Mouse (Mus musculus): ENCODE results near the gene Tceanc2. TPM values are rescaled to one million over a fixed set of nuclear protein-coding genes. Genes with fewer than 3 reads are reported as not detected.

Tceanc2 gene
- polyA plus RNA-seq, 1 experiment from 2014 or later = 22.8 TPM

DNA sequence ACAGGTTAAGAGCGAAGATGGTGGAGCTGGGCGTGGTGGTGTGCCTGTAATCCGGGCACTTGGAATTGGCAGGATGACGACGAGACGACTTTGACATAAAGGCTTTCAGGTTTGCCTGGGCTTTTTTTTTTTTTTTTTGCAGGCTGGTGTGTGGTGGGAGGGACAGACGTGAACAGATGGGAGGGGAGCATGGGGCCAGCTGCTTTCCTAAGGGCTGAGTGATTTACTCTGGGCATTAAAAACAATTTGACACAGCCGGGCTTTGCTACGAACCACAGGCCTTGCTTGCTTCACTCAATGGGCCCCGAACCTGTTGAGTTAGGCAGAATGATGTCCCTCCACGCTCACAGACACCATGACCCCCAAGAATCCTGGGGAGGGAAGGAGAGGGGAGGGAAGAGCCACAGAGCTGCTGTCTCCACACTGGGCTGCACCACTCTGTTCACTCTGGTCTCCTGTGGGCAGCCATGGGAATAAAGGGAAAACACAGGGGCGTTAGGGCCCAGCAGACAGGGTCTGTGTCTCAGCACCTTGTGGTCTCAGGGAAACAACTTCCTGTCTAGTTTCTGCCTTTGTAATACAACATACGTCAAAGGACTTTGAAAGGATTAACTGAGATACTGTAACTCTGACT is 51.9 kb downstream of the Tceanc2 start:
- Histone ChIP-seq H3K9me3 (ENCODE audit: control insufficient read depth, low read length) (no peaks in the 10 kb centered on the region), H3K27me3 (ENCODE audit: control insufficient read depth, insufficient read depth, low read length) (no peaks in the 10 kb centered on the region), H3K4me3 (ENCODE audit: low read depth, low read length) (no peak overlapping the region), H3K4me1 (ENCODE audit: control insufficient read depth, insufficient read depth, low read length) (peaks cover 39% of the 10 kb centered on the region), H3K4me2 (no peak overlapping the region), H3K27ac (ENCODE audit: low read depth, low read length) (peak overlapping the region; percentile 68), H3K9ac (ENCODE audit: low read length) (no peak overlapping the region; the same call in 1 of the 2 replicates), H3K36me3 (ENCODE audit: control insufficient read depth, insufficient read depth, low read length) (no peaks in the 10 kb centered on the region)
- DNase-seq (ENCODE audit: low spot score, missing footprints) = no peak
- 48% methylated on average over 13 of the region's 13 CpGs for WGBS
- ATAC-seq (ENCODE audit: low FRiP score) = peak; percentile 47; the same call in 1 of the 2 replicates

- Histone ChIP-seq H3K4me1 (ENCODE audit: control insufficient read depth, insufficient read depth, low read length) (peaks cover 39% of the 10 kb centered on the region), H3K27ac (ENCODE audit: low read depth, low read length) (no peak overlapping the region; the same call in 1 of the 2 replicates), H3K4me2 (no peak overlapping the region), H3K36me3 (ENCODE audit: control insufficient read depth, insufficient read depth, low read length) (no peaks in the 10 kb centered on the region), H3K9ac (ENCODE audit: low read length) (no peak overlapping the region; the same call in 1 of the 2 replicates), H3K9me3 (ENCODE audit: control insufficient read depth, low read length) (no peaks in the 10 kb centered on the region), H3K4me3 (ENCODE audit: low read depth, low read length) (no peak overlapping the region), H3K27me3 (ENCODE audit: control insufficient read depth, insufficient read depth, low read length) (no peaks in the 10 kb centered on the region)
- ATAC-seq (ENCODE audit: low FRiP score) (0 out of 2 replicates have a peak, but pooled peaks have one; percentile 1), DNase-seq (ENCODE audit: low spot score, missing footprints) (no peak)
- 34% methylated on average over 10 of the region's 10 CpGs for WGBS
These were observed 52.5 kb downstream of the Tceanc2 start for GRCm38 (mm10) chr4:107126389-107126788.

DNA sequence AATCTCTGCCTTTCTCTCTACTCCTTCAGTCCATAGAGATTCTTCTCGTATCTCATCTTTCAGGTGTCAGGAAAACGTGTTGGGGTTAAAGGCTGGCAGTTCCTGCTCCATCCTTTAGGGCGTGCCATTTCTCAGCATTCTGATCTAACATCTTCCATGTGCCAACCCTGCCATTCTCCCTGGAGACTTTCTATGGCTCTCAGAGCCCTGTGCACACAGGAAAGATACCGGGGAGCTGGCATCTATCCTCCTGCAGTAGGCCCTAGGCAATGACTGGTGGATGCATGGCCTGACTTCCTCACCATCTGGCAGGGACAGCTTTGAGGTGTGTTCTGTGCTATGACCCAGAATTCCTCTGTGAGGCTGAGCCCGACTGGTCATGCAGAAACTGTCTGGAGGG is 53.8 kb downstream of the Tceanc2 start:
- H3K36me3 ChIP-seq (ENCODE audit: control insufficient read depth, insufficient read depth, low read length) = no peaks in the 10 kb centered on the region
- no peak overlapping the region for H3K9ac ChIP-seq (ENCODE audit: low read length)
- DNase-seq (ENCODE audit: low spot score, missing footprints) = no peak
- no peaks in the 10 kb centered on the region for H3K9me3 ChIP-seq (ENCODE audit: control insufficient read depth, low read length)
- H3K4me3 ChIP-seq (ENCODE audit: low read depth, low read length) = no peak overlapping the region
- peaks cover 32% of the 10 kb centered on the region for H3K4me1 ChIP-seq (ENCODE audit: control insufficient read depth, insufficient read depth, low read length)
- 64% methylated on average over 5 of the region's 5 CpGs for WGBS
- H3K27me3 ChIP-seq (ENCODE audit: control insufficient read depth, insufficient read depth, low read length) = no peaks in the 10 kb centered on the region
- no peak overlapping the region for H3K27ac ChIP-seq (ENCODE audit: low read depth, low read length)
- no peak overlapping the region for H3K4me2 ChIP-seq
- no peak for ATAC-seq (ENCODE audit: low FRiP score)

GRCm38 (mm10) chr4:107124376-107124775 is 54.5 kb downstream of the Tceanc2 start:
- ATAC-seq (ENCODE audit: low FRiP score) = no peak
- Histone ChIP-seq H3K27me3 (ENCODE audit: control insufficient read depth, insufficient read depth, low read length) (no peaks in the 10 kb centered on the region), H3K9me3 (ENCODE audit: control insufficient read depth, low read length) (no peaks in the 10 kb centered on the region), H3K27ac (ENCODE audit: low read depth, low read length) (no peak overlapping the region), H3K4me1 (ENCODE audit: control insufficient read depth, insufficient read depth, low read length) (peaks cover 26% of the 10 kb centered on the region), H3K9ac (ENCODE audit: low read length) (no peak overlapping the region), H3K4me3 (ENCODE audit: low read depth, low read length) (no peak overlapping the region), H3K4me2 (no peak overlapping the region), H3K36me3 (ENCODE audit: control insufficient read depth, insufficient read depth, low read length) (no peaks in the 10 kb centered on the region)
- DNase-seq (ENCODE audit: low spot score, missing footprints) = no peak
- 69% methylated on average over 7 of the region's 7 CpGs for WGBS

DNA sequence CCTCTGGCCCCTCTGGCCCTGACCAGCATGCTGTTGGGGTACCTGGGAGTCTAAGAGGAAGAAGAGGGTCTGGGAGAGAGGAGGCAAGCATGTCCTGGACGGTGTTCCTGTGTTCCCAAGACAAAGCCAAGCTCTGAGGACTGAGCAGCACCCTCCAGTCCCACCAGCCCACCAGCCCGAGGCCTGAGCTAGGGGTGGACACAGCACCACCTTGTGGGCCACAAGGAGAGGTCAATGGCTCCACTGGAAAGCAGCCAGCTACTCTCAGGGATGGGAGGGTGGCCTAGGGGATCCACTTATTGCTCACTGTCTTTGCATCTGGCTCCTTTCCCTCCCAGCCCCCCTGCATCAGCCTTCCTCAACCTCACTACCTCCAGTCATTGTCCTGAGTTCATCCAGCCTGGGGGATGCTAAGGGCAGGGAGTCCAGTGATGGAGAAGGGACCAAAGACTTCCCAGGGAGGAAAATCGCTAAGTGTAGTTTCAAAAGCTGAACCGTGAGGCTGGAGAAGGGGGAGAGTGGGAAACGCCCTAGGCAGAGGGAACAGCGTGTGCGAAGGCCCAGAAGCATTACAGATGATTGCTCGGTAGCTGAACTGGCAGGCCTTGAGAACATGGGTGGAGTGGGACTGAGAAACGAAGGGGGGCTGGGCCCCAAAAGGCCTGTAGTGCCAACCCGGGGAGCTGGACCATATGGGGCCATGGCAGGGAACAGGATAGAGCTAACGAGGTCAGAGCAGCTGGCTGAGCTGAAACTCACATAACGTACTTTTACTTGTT is 57.6 kb downstream of the Tceanc2 start:
- Histone ChIP-seq H3K36me3 (ENCODE audit: control insufficient read depth, insufficient read depth, low read length) (no peaks in the 10 kb centered on the region), H3K27me3 (ENCODE audit: control insufficient read depth, insufficient read depth, low read length) (no peaks in the 10 kb centered on the region), H3K4me2 (no peak overlapping the region), H3K9me3 (ENCODE audit: control insufficient read depth, low read length) (no peaks in the 10 kb centered on the region), H3K9ac (ENCODE audit: low read length) (peak overlapping the region; percentile 49), H3K27ac (ENCODE audit: low read depth, low read length) (0 out of 2 replicates have a peak overlapping the region, but pooled peaks have one; percentile 11), H3K4me1 (ENCODE audit: control insufficient read depth, insufficient read depth, low read length) (peaks cover 2% of the 10 kb centered on the region), H3K4me3 (ENCODE audit: low read depth, low read length) (no peak overlapping the region)
- ATAC-seq (ENCODE audit: low FRiP score) (peak; percentile 88), DNase-seq (ENCODE audit: low spot score, missing footprints) (peak; percentile 94)
- WGBS = 56% methylated on average over 12 of the region's 12 CpGs

- H3K27me3 ChIP-seq (ENCODE audit: control insufficient read depth, insufficient read depth, low read length) = no peaks in the 10 kb centered on the region
- DNase-seq (ENCODE audit: low spot score, missing footprints) (no peak), ATAC-seq (ENCODE audit: low FRiP score) (no peak)
- no peaks in the 10 kb centered on the region for H3K9me3 ChIP-seq (ENCODE audit: control insufficient read depth, low read length)
- H3K4me1 ChIP-seq (ENCODE audit: control insufficient read depth, insufficient read depth, low read length) = no peaks in the 10 kb centered on the region; the same call in 1 of the 2 replicates
- no peak overlapping the region for H3K4me2 ChIP-seq
- 90% methylated on average over 6 of the region's 6 CpGs for WGBS
- no peaks in the 10 kb centered on the region for H3K36me3 ChIP-seq (ENCODE audit: control insufficient read depth, insufficient read depth, low read length)
- no peak overlapping the region for H3K27ac ChIP-seq (ENCODE audit: low read depth, low read length)
- H3K4me3 ChIP-seq (ENCODE audit: low read depth, low read length) = no peak overlapping the region
- peak overlapping the region; percentile 49 for H3K9ac ChIP-seq (ENCODE audit: low read length)
These were observed 58.2 kb downstream of the Tceanc2 start for GRCm38 (mm10) chr4:107120676-107121075.

GRCm38 (mm10) chr4:107119056-107119455 is 59.9 kb downstream of the Tceanc2 start:
- Histone ChIP-seq H3K4me2 (no peak overlapping the region), H3K27ac (ENCODE audit: low read depth, low read length) (no peak overlapping the region), H3K4me1 (ENCODE audit: control insufficient read depth, insufficient read depth, low read length) (no peaks in the 10 kb centered on the region; the same call in 1 of the 2 replicates), H3K36me3 (ENCODE audit: control insufficient read depth, insufficient read depth, low read length) (no peaks in the 10 kb centered on the region), H3K4me3 (ENCODE audit: low read depth, low read length) (no peak overlapping the region), H3K9ac (ENCODE audit: low read length) (no peak overlapping the region), H3K27me3 (ENCODE audit: control insufficient read depth, insufficient read depth, low read length) (no peaks in the 10 kb centered on the region), H3K9me3 (ENCODE audit: control insufficient read depth, low read length) (no peaks in the 10 kb centered on the region)
- ATAC-seq (ENCODE audit: low FRiP score) = no peak
- 73% methylated on average over 4 of the region's 4 CpGs for WGBS
- no peak for DNase-seq (ENCODE audit: low spot score, missing footprints)

DNA sequence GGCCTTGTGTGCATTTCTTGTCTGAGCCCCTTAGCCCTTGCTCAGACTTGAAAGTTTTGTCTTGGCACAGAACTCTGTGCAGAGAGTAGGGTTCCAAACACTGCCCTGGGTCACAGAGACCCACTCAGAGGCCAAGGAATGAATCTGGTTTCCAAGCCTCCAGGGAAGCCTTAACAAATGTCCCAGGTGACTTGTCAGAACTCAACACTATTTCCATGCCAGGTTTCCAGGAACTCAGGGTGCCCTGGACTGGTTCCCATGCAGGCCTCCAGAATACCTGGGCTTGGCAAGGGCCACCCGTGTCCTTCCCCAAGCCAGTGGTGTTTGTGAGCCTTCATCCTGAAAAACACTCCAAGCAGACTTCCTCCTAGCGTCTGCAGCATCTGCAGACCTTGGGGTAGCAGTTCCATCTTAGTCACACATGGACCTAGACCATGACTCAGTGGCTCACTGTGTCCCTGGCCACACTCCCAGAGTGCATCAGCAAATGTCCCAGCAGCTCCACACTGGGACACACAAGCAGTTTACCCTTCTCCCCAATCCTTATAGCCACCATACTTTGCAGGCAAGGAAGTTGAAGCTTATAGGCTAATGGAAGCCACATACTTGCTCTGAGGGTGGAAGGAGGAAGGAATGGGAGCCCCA is 61.1 kb downstream of the Tceanc2 start:
- 79% methylated on average over 2 of the region's 2 CpGs for WGBS

DNA sequence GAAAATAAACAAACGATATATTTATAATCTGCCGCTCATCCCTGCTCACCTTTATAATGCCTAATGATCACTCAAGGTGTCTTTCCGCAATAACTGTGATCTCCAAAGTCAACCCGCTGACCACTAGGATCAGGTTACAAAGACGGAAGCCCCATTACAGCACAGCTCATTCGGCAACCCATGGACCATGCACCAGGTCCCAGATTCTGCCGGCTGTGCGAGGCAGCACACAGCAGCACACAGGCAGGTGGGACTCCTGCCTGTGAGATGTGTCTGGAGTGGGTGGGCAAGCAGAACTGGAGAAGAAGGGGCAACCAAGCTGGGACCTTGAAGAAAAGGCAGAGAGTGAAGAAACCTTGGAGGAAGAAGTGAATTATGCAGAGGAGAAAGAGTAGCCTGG is 64.6 kb downstream of the Tceanc2 start:
- no peaks in the 10 kb centered on the region for H3K9me3 ChIP-seq (ENCODE audit: control insufficient read depth, low read length)
- no peaks in the 10 kb centered on the region for H3K27me3 ChIP-seq (ENCODE audit: control insufficient read depth, insufficient read depth, low read length)
- H3K4me2 ChIP-seq = no peak overlapping the region
- DNase-seq (ENCODE audit: low spot score, missing footprints) (no peak), ATAC-seq (ENCODE audit: low FRiP score) (no peak)
- H3K4me3 ChIP-seq (ENCODE audit: low read depth, low read length) = no peak overlapping the region
- 67% methylated on average over 8 of the region's 8 CpGs for WGBS
- no peak overlapping the region for H3K27ac ChIP-seq (ENCODE audit: low read depth, low read length)
- H3K9ac ChIP-seq (ENCODE audit: low read length) = no peak overlapping the region
- H3K36me3 ChIP-seq (ENCODE audit: control insufficient read depth, insufficient read depth, low read length) = no peaks in the 10 kb centered on the region
- no peaks in the 10 kb centered on the region for H3K4me1 ChIP-seq (ENCODE audit: control insufficient read depth, insufficient read depth, low read length)

More for the DNA sequence above, 61.1 kb downstream of the Tceanc2 start:
- no peak overlapping the region for H3K27ac ChIP-seq (ENCODE audit: low read depth, low read length)
- H3K4me3 ChIP-seq (ENCODE audit: low read depth, low read length) = no peak overlapping the region
- H3K9me3 ChIP-seq (ENCODE audit: control insufficient read depth, low read length) = no peaks in the 10 kb centered on the region
- ATAC-seq (ENCODE audit: low FRiP score) (no peak), DNase-seq (ENCODE audit: low spot score, missing footprints) (no peak)
- H3K9ac ChIP-seq (ENCODE audit: low read length) = no peak overlapping the region
- no peaks in the 10 kb centered on the region for H3K36me3 ChIP-seq (ENCODE audit: control insufficient read depth, insufficient read depth, low read length)
- no peak overlapping the region for H3K4me2 ChIP-seq
- no peaks in the 10 kb centered on the region for H3K27me3 ChIP-seq (ENCODE audit: control insufficient read depth, insufficient read depth, low read length)
- H3K4me1 ChIP-seq (ENCODE audit: control insufficient read depth, insufficient read depth, low read length) = no peaks in the 10 kb centered on the region; the same call in 1 of the 2 replicates

Data from midbrain, embryonic 11.5 days (tissue).